Mouse (Mus musculus) R1 (cell line): ENCODE results near the gene Zpr1.
"Not testable (repeated sequence)": the region's sequence is repeated elsewhere in the genome, so short reads cannot be mapped to it uniquely, and the experiment has no call there.

Source experiments
- DNase-seq: peaks from one replicate; pipeline ENCODE4 v3.0.0-alpha.2; 2018; ENCODE audit warnings: low read depth, low spot score

Gene Zpr1

GRCm38 (mm10) chr9:46261131-46261530 is 11.7 kb upstream of the Zpr1 start:
- DNase-seq: no peak

GRCm38 (mm10) chr9:46268343-46268873 is 4.5 kb upstream of the Zpr1 start, which contains the start of gene Apoa5:
TSS of gene Apoa5 (plus strand) at chr9:46268633.
- no peak for DNase-seq

DNA sequence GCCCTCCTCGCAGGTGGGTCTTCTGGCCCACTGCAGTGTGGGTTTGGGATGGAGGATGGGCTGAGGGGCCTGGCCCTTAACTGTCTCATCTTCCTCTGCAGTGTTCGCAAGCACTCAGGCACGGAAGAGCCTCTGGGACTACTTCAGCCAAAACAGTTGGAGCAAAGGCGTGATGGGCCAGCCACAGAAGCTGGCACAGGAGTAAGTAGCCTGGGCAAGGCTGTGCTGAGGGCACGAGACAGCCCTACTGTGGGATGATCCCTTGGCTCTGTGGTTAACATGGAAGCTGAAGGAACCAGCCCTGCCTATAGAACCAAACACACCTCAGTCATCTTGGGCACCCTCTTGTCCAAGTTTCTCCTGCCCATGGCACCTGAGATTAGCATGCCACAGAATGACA is 3.7 kb upstream of the Zpr1 start:
- DNase-seq: no peak

- no peak for DNase-seq
These were observed 2.1 kb upstream of the Zpr1 start for GRCm38 (mm10) chr9:46270782-46271181.

DNA sequence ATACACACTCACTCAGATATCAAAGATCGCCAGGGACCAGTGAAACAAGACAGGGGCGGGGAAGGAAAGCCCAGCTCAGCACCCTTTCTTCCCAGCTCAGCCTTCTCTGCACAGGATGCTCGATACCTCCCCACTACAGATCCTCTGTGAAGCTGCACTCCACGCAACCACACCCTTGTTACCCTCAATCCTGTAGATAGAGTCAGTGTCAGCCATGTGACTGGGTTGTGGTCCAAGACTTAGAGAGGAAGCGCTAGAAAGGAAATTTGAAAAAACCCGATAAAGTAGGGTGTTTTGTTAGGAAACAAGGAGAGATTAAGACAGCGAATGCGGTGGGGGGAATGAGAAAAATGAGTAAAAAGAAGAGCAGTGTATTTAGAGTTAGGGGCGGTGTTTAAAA is 794 bp upstream of the Zpr1 start:
- DNase-seq: no peak

- DNase-seq: no peak
These were observed 1.6 kb downstream of the Zpr1 start for GRCm38 (mm10) chr9:46274494-46274893.

- peak; percentile 96 for DNase-seq
These were observed 10.0 kb downstream of the Zpr1 start, which contains the start of gene Bud13 for GRCm38 (mm10) chr9:46282631-46283436. TSS of gene Bud13 (plus strand) at chr9:46283008.

DNA sequence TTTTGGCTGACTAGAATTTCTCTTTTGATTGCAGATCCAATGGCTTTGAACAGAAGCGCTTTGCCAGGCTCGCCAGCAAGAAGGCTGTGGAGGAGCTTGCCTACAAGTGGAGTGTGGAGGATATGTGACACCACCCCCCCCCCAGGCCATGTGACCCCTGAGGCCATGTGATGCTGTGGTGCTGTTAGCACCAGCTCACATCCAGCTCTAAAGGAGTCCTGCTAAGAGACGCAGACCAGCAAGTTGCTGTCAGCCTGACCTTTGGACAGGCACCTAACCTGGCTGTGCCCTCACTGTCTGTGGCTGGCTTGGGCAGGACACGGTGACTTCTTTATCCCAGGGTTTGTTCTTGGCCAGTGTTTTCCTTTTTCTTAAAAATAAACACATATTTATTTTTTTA is 25.5 kb downstream of the Zpr1 start:
- no peak for DNase-seq

- DNase-seq: peak; percentile 77
These were observed 29.3 kb downstream of the Zpr1 start for GRCm38 (mm10) chr9:46302142-46302541.

GRCm38 (mm10) chr9:46309121-46309520 is 36.3 kb downstream of the Zpr1 start:
- peak; percentile 76 for DNase-seq

GRCm38 (mm10) chr9:46314507-46314906 is 41.6 kb downstream of the Zpr1 start:
- DNase-seq: peak; percentile 82

DNA sequence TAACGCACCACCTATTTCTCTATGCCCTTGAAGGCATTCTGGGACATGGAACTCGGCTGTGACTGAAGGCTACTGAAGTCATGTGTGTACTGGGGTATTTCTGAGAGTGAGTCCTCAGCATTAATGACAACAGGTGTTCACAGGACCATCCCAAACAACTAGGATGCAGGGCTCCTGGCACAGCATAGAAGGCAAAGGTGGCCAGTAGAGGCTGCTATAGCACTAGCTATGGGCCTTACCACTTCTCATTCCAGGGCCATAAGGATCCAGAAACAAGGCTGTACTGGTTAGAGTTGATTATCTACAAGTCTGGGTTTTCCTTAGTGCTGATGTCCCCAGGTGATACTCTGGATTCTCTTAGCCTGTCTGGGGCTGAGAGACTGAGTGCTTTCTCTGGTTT is 42.1 kb downstream of the Zpr1 start:
- DNase-seq: no peak

DNA sequence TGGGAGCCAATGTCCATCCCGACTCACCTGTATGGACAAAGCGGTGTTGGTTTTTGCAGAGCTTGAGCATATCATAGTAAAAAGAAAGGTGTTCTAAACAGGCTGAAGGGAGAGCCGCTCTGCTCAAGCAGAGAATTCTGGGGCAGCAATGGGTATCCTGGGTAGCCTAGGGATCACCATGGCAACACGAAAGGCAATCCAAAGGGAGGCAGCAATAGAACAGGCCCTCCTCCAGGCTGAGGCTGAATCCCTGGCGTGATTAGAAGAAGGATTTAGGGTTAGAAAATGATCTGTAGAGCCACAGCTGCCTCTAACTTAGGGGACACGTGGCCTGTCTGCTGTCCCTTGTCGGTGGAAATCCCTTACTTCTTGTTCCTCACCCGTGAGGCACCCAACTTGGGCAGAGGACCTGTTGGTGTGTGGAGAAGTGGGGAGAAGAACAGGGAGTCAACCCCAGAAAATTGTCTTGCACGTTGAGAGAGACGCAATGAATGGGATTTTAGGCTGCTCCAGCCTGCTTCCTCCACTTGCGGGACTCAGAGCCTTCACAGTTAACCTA is 43.0 kb downstream of the Zpr1 start:
- DNase-seq: no peak

- no peak for DNase-seq
These were observed 43.5 kb downstream of the Zpr1 start for GRCm38 (mm10) chr9:46316388-46316787.

- no peak for DNase-seq
These were observed 44.0 kb downstream of the Zpr1 start for GRCm38 (mm10) chr9:46316909-46317308.

GRCm38 (mm10) chr9:46317957-46318356 is 45.1 kb downstream of the Zpr1 start:
- peak; percentile 42 for DNase-seq

GRCm38 (mm10) chr9:46319886-46320285 is 47.0 kb downstream of the Zpr1 start, which contains the start of gene 4931429L15Rik:
TSS of gene 4931429L15Rik (minus strand) at chr9:46319986.
- DNase-seq: not testable (repeated sequence)

DNA sequence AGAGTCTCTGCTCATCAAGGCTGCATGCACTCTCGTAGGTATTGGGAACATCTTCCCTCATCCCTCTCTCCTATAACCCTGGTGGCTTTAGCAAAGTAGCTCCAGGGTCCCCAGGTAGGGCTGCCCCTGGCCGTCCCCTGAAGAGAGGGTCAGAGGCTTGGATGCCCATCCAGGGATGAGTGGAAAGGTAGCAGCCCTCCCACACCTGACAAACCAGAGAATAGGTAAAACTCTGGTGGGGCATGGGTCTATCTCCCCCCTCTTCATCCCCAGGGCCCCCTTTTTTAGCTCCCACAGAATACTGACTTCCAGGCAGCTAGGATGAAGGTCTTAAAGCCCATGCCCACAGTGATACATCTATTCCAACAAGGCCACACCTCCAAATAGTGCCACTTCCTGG is 47.6 kb downstream of the Zpr1 start:
- no peak for DNase-seq

- DNase-seq: peak; percentile 41
These were observed 54.0 kb downstream of the Zpr1 start for GRCm38 (mm10) chr9:46326694-46327405.

DNA sequence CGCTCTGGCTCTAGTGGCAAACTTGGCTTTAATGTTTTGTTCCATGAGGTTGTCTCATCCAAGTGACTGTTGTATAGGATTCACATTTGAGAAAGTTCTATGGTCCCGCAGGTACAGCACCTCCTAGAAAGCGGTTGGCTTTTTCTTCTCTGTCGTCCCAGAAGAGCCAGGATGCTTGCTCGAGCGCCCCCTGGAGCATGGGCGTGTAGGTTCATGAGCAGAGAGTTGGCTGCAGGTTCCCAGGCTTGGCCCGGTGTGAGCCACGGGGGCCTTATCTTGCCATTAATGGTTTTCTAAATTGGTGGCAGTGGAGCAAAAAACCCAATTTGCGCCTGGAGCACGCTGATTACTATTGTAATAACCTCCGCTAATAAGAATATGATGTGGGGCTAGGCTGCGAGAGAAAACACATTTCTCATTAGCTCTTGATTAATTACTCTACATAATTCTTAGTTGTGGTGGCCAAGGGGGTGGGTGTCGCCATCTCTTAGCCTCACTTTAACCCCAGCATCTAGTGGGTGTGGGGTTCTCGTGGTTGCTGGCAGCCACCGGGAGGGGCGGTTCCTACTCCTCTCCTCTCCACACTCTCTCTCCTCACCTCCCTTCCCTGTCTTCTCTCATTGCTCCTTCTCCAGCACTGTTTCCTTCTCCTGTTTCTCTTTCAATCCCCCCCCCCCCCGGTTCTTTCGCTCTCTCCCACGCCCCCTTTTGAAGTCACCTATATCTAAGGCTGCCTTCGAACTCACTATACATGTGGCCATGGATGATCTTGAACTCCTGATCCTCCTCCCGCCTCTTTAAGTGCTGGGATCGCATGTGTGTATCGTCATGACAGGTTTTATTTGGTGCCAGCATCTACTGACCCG is 55.1 kb downstream of the Zpr1 start:
- DNase-seq: peak; percentile 86

DNA sequence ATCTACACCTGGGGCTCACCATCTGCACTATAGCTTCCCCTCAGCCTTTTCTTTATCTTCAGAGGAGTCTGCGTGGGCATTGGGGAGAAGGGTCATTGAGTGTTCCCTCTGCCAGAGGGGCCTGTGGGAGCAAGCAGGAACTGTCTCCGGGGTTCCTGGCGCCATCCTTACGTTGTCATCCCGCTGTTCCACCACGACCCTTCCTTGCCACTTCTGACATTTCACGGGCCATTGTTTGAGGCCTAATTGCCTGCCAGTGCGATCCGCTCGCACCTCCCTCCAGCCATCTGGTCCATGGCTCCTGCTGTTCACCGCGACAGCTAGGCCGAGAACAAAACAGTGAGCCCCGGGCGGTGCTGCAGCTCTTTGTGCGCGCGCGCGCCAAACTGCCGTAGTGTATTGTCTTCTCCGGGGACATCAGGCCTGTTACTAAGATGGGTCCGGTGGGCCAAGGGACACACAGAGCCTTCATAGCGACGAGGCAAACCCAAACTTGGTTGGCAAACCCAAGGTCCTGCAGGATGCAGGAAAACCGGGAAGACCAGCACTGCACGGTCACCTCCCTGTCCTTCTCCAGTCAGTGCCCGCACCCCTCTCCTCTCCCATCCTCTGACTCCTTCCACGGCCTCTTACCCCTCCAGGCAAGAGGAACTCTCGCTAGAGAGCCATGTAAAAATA is 55.8 kb downstream of the Zpr1 start:
- DNase-seq: peak; percentile 73
